Mouse (Mus musculus) ES-E14 (cell line): ENCODE measurements around the gene Cfap97d2.

Experiments used
- ZC3H11A ChIP-seq: IDR thresholded peaks from 2 replicates; pipeline ENCODE4 v1.6.1; 2012; ENCODE audit warnings: low read depth, mild to moderate bottlenecking, inconsistent platforms, low read length, borderline replicate concordance
- ZNF384 ChIP-seq: IDR thresholded peaks from 2 replicates; pipeline ENCODE4 v1.6.1; 2012; ENCODE audit warnings: low read depth, low read length, inconsistent platforms

GRCm38 (mm10) chr8:13671246-13672003 is 34.3 kb upstream of the Cfap97d2 start:
- TF ChIP-seq ZC3H11A = no peak
- no peak for TF ChIP-seq ZNF384
